Mouse (Mus musculus) CD4-positive, CD25-positive, alpha-beta regulatory T cell (primary cell): Measurements from ENCODE around the gene Uaca. TPM values are rescaled to one million over a fixed set of nuclear protein-coding genes. Genes with fewer than 3 reads are reported as not detected.

Source experiments
- polyA plus RNA-seq: library from polyadenylated mRNA; unstranded; fragments of 100-300 nt; shearing (Covaris generic); gene quantifications from one replicate; pipeline ENCODE4 v1.2.1, GENCODE M21; 2017

The Uaca gene
- polyA plus RNA-seq = 0.06 TPM

GRCm38 (mm10) chr9:60794210-60794840 is at the start of gene Uaca:
TSS of gene Uaca (plus strand) at chr9:60794542.

Other genes with a start within 250 kb of the Uaca start
- gene Lrrc49, start 106.4 kb upstream of the Uaca start, polyA plus RNA-seq = 0.57 TPM
- gene Larp6, start 81.6 kb upstream of the Uaca start, polyA plus RNA-seq = not detected